Mouse (Mus musculus) hindbrain, embryonic 12.5 days (tissue): ENCODE results near the gene Morc2a. TPM values are rescaled to one million over a fixed set of nuclear protein-coding genes. Genes with fewer than 3 reads are reported as not detected.

Source experiments
- ATAC-seq: fragments of 200-750 bp; cut with Nextera tagmentation; 2 replicates; pipeline ENCODE4 v1.8.0; 2017; ENCODE audit warnings: moderate TSS enrichment; ENCODE audit not compliant: low FRiP score
- H3K27ac ChIP-seq: fragments of 300-500 bp; sonication (generic); 2 replicates; pipeline ENCODE4 v1.5.1; 2016; ENCODE audit warnings: mild to moderate bottlenecking
- H3K27me3 ChIP-seq: fragments of 300-500 bp; sonication (generic); 2 replicates; pipeline ENCODE4 v1.6.1; 2016; ENCODE audit warnings: mild to moderate bottlenecking
- H3K36me3 ChIP-seq: fragments of 300-500 bp; sonication (generic); 2 replicates; pipeline ENCODE4 v1.6.1; 2016; ENCODE audit warnings: mild to moderate bottlenecking
- H3K4me1 ChIP-seq: fragments of 300-500 bp; sonication (generic); 2 replicates; pipeline ENCODE4 v1.6.1; 2016
- H3K4me2 ChIP-seq: fragments of 300-500 bp; sonication (generic); replicated peaks from 2 replicates; pipeline ENCODE4 v1.6.1; 2016; ENCODE audit warnings: mild to moderate bottlenecking
- H3K4me3 ChIP-seq: fragments of 300-500 bp; sonication (generic); 2 replicates; pipeline ENCODE4 v1.5.1; 2016; ENCODE audit warnings: mild to moderate bottlenecking
- H3K9ac ChIP-seq: fragments of 300-500 bp; sonication (generic); 2 replicates; pipeline ENCODE4 v1.6.1; 2016; ENCODE audit warnings: mild to moderate bottlenecking, moderate library complexity
- H3K9me3 ChIP-seq: fragments of 300-500 bp; sonication (generic); replicated peaks from 2 replicates; pipeline ENCODE4 v1.6.1; 2016; ENCODE audit warnings: mild to moderate bottlenecking
- WGBS: fragments of 180-500 bp; shearing (Covaris S2); methylation state at CpG from one replicate; pipeline ENCODE4 v1.1.7; 2016; 5-methylcytosine and 5-hydroxymethylcytosine counted together
- polyA plus RNA-seq: library from polyadenylated mRNA; unstranded; fragments of >200 nt; fragmentation: Nextera tagmentation; extraction: Ambion mirVana; gene quantifications from 2 replicates; pipeline ENCODE4 v1.2.1, GENCODE M21; 2016

Morc2a gene
- polyA plus RNA-seq, 1 experiment from 2014 or later = 54.0 TPM

- Histone ChIP-seq H3K4me1 (no peaks in the 10 kb centered on the region), H3K27me3 (no peaks in the 10 kb centered on the region), H3K9ac (no peak overlapping the region), H3K9me3 (no peaks in the 10 kb centered on the region), H3K4me2 (no peak overlapping the region), H3K27ac (no peak overlapping the region), H3K36me3 (peaks cover 30% of the 10 kb centered on the region), H3K4me3 (no peak overlapping the region)
- WGBS = 88% methylated on average over 2 of the region's 2 CpGs
- ATAC-seq = no peak
Observed at GRCm38 (mm10) chr11:3661964-3662363, 13.0 kb downstream of the Morc2a start.

- Histone ChIP-seq H3K4me2 (no peak overlapping the region), H3K9ac (no peak overlapping the region), H3K36me3 (peaks cover 60% of the 10 kb centered on the region), H3K4me3 (no peak overlapping the region), H3K27ac (no peak overlapping the region), H3K4me1 (no peaks in the 10 kb centered on the region), H3K27me3 (no peaks in the 10 kb centered on the region), H3K9me3 (no peaks in the 10 kb centered on the region)
- no peak for ATAC-seq
- 82% methylated on average over 3 of the region's 3 CpGs for WGBS
Observed at GRCm38 (mm10) chr11:3667506-3667905, 18.5 kb downstream of the Morc2a start.

DNA sequence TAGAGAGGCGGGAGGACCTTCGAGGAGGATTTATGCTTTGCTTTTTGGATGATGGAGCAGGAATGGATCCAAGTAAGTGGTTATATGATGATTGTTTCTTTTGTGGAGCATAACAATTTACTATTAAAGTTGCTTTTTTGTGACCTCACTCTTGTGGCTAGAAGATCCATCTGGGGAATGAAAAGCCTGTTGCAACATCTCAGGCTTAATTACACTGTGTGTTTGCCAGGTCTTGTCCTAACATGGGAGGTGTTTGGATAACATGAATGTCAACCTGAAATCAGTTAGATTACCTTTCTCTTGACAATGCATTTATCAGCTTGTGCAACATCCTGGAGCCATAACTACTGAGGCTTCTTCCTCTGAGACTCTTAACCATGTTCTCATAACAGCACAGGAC lies 19.8 kb downstream of the Morc2a start:
- no peak for ATAC-seq
- H3K27me3 ChIP-seq = no peaks in the 10 kb centered on the region
- H3K4me2 ChIP-seq = no peak overlapping the region
- H3K27ac ChIP-seq = no peak overlapping the region
- H3K4me1 ChIP-seq = no peaks in the 10 kb centered on the region
- H3K36me3 ChIP-seq = peaks cover 63% of the 10 kb centered on the region
- no peak overlapping the region for H3K9ac ChIP-seq
- WGBS = 98% methylated on average over 2 of the region's 2 CpGs
- H3K4me3 ChIP-seq = no peak overlapping the region
- H3K9me3 ChIP-seq = no peaks in the 10 kb centered on the region

GRCm38 (mm10) chr11:3669849-3670248 lies 20.9 kb downstream of the Morc2a start:
- no peak overlapping the region for H3K4me2 ChIP-seq
- no peak overlapping the region for H3K27ac ChIP-seq
- H3K4me1 ChIP-seq = no peaks in the 10 kb centered on the region
- H3K36me3 ChIP-seq = peaks cover 64% of the 10 kb centered on the region
- ATAC-seq = no peak
- H3K4me3 ChIP-seq = no peak overlapping the region
- H3K27me3 ChIP-seq = no peaks in the 10 kb centered on the region
- H3K9me3 ChIP-seq = no peaks in the 10 kb centered on the region
- H3K9ac ChIP-seq = no peak overlapping the region

DNA sequence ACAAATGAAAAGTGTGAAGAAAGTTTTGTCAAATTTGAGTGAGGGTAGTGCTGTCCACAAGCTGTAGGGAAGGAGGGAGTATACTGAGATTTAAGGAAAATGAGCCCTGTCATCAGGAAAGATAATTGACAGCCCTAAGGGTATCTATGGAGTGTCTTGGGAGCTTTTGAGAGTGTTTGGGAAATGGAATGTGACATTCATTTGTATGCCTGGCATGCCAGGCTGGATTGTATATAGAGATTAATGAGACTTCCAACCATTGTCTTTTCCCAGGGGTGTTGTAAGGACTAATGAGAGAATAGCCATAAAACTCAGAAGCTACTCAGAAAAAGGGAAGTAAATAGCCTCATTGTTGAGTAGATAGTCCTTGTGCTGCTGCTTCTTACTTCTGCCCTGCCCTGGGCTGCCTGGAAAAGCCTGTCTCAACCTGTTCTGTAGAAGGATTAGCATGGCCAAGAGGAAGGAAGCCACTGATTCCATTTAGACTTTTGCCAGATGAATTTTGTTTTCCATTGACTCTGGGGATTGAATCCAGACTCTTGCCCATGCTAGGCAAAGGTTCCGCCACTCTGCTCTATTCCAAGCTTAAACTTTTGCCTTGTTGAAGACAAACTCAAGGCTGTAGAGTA lies 22.1 kb downstream of the Morc2a start:
- 100% methylated on average over 1 of the region's 1 CpGs for WGBS
- Histone ChIP-seq H3K9ac (no peak overlapping the region), H3K27me3 (no peaks in the 10 kb centered on the region), H3K4me3 (no peak overlapping the region), H3K36me3 (peaks cover 76% of the 10 kb centered on the region), H3K4me2 (no peak overlapping the region), H3K9me3 (no peaks in the 10 kb centered on the region), H3K4me1 (no peaks in the 10 kb centered on the region), H3K27ac (no peak overlapping the region)
- no peak for ATAC-seq

- Histone ChIP-seq H3K27ac (no peak overlapping the region), H3K9me3 (no peaks in the 10 kb centered on the region), H3K4me1 (no peaks in the 10 kb centered on the region), H3K4me3 (no peak overlapping the region), H3K9ac (no peak overlapping the region), H3K27me3 (no peaks in the 10 kb centered on the region), H3K36me3 (peaks cover 90% of the 10 kb centered on the region), H3K4me2 (no peak overlapping the region)
- no peak for ATAC-seq
- 93% methylated on average over 4 of the region's 4 CpGs for WGBS
Observed at GRCm38 (mm10) chr11:3674545-3674944, 25.6 kb downstream of the Morc2a start.

- Histone ChIP-seq H3K36me3 (peaks cover 94% of the 10 kb centered on the region), H3K4me3 (no peak overlapping the region), H3K27ac (no peak overlapping the region), H3K4me2 (no peak overlapping the region), H3K9ac (no peak overlapping the region), H3K27me3 (no peaks in the 10 kb centered on the region), H3K4me1 (no peaks in the 10 kb centered on the region), H3K9me3 (no peaks in the 10 kb centered on the region)
- no peak for ATAC-seq
- WGBS = 97% methylated on average over 5 of the region's 5 CpGs
Observed at GRCm38 (mm10) chr11:3676423-3676822, 27.4 kb downstream of the Morc2a start.

GRCm38 (mm10) chr11:3677204-3677603 lies 28.2 kb downstream of the Morc2a start:
- no peak overlapping the region for H3K4me3 ChIP-seq
- H3K27ac ChIP-seq = no peak overlapping the region
- H3K9ac ChIP-seq = no peak overlapping the region
- H3K4me2 ChIP-seq = no peak overlapping the region
- no peaks in the 10 kb centered on the region for H3K9me3 ChIP-seq
- no peaks in the 10 kb centered on the region for H3K4me1 ChIP-seq
- peaks cover 90% of the 10 kb centered on the region for H3K36me3 ChIP-seq
- WGBS = 89% methylated on average over 6 of the region's 6 CpGs
- no peaks in the 10 kb centered on the region for H3K27me3 ChIP-seq
- ATAC-seq = no peak

GRCm38 (mm10) chr11:3679771-3680170 lies 30.8 kb downstream of the Morc2a start:
- Histone ChIP-seq H3K4me1 (no peaks in the 10 kb centered on the region), H3K9ac (no peak overlapping the region), H3K9me3 (no peaks in the 10 kb centered on the region), H3K36me3 (peaks cover 88% of the 10 kb centered on the region), H3K4me3 (no peak overlapping the region), H3K27ac (no peak overlapping the region), H3K27me3 (no peaks in the 10 kb centered on the region), H3K4me2 (no peak overlapping the region)
- WGBS = 98% methylated on average over 3 of the region's 3 CpGs
- no peak for ATAC-seq

GRCm38 (mm10) chr11:3683696-3684095 lies 34.7 kb downstream of the Morc2a start:
- Histone ChIP-seq H3K27me3 (no peaks in the 10 kb centered on the region), H3K9me3 (no peaks in the 10 kb centered on the region), H3K4me3 (no peak overlapping the region), H3K36me3 (peaks cover 83% of the 10 kb centered on the region), H3K9ac (no peak overlapping the region), H3K4me2 (no peak overlapping the region), H3K27ac (no peak overlapping the region), H3K4me1 (no peaks in the 10 kb centered on the region)
- no peak for ATAC-seq
- WGBS = 93% methylated on average over 11 of the region's 11 CpGs

- Histone ChIP-seq H3K27ac (no peak overlapping the region), H3K9ac (no peak overlapping the region), H3K4me1 (no peaks in the 10 kb centered on the region), H3K4me3 (no peak overlapping the region), H3K4me2 (no peak overlapping the region), H3K9me3 (no peaks in the 10 kb centered on the region), H3K27me3 (no peaks in the 10 kb centered on the region), H3K36me3 (peaks cover 85% of the 10 kb centered on the region)
- 86% methylated on average over 1 of the region's 1 CpGs for WGBS
- no peak for ATAC-seq
Observed at GRCm38 (mm10) chr11:3684232-3684631, 35.2 kb downstream of the Morc2a start.

DNA sequence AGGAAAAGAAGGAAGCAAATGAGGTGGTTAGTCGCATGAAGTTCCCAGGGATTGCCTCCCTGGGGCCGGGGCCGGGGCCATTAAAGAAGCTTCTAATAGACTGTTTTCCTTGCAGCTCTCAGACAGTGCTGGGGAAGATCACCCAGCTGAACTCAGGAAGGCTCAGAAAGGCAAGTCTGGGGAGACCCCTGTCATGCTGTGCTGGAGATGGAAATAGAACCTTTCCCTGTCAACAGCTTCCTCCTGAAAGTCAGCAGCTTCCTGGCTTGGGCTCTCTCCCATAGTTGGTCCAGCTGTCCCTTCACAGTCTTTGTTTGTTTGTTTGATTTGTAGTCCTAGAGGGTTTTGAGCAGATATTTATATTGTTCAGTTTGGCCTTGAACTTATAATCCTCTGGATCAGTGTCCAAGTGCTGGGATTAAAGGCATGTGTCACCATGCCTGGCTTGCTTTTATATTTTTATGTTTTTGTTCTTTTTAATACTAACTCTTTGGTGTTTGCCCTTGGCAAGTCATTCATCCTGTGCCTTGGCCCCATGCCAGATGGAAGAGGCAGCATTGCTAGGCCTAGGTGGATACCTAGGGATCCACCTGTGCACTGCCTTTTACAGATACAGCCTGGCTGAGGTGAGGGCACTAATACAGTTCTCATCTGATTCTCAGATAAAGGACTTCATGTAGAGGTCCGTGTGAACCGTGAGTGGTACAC lies 35.9 kb downstream of the Morc2a start:
- H3K27me3 ChIP-seq = no peaks in the 10 kb centered on the region
- peaks cover 87% of the 10 kb centered on the region for H3K36me3 ChIP-seq
- H3K4me2 ChIP-seq = no peak overlapping the region
- no peak for ATAC-seq
- no peak overlapping the region for H3K9ac ChIP-seq
- no peaks in the 10 kb centered on the region for H3K4me1 ChIP-seq
- no peaks in the 10 kb centered on the region for H3K9me3 ChIP-seq
- no peak overlapping the region for H3K27ac ChIP-seq
- no peak overlapping the region for H3K4me3 ChIP-seq
- 97% methylated on average over 5 of the region's 5 CpGs for WGBS

DNA sequence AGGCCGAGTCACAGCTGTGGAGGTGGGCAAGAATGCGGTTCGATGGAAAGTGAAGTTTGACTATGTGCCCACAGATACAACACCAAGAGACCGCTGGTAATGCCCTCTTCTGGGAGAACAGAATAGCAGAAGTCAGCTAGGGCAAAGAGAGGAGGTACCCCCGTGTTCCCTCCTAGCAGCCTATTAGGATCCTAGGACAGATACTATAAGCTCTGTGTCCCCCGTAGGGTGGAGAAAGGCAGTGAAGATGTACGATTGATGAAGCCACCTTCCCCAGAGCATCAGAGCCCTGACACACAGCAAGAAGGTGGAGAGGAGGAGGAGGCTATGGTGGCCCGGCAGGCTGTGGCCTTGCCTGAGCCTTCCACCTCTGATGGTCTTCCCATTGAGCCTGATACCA lies 36.4 kb downstream of the Morc2a start:
- no peak overlapping the region for H3K27ac ChIP-seq
- no peak overlapping the region for H3K4me2 ChIP-seq
- no peaks in the 10 kb centered on the region for H3K9me3 ChIP-seq
- peaks cover 85% of the 10 kb centered on the region for H3K36me3 ChIP-seq
- H3K9ac ChIP-seq = no peak overlapping the region
- WGBS = 96% methylated on average over 8 of the region's 8 CpGs
- H3K4me3 ChIP-seq = no peak overlapping the region
- no peaks in the 10 kb centered on the region for H3K4me1 ChIP-seq
- no peak for ATAC-seq
- H3K27me3 ChIP-seq = no peaks in the 10 kb centered on the region
